Mouse (Mus musculus): ENCODE measurements around the gene Zswim4. TPM values are rescaled to one million over a fixed set of nuclear protein-coding genes. Genes with fewer than 3 reads are reported as not detected.

Zswim4 gene
- total RNA-seq, 2 experiments from 2014 or later: 6.6 to 7.2 TPM

GRCm38 (mm10) chr8:84200652-84201544, 36.0 kb downstream of the Zswim4 start:
- peak; percentile 84 for DNase-seq (ENCODE audit: low spot score)

- no peak for DNase-seq (ENCODE audit: low spot score)
Measured at GRCm38 (mm10) chr8:84200126-84200555, 36.7 kb downstream of the Zswim4 start.

DNA sequence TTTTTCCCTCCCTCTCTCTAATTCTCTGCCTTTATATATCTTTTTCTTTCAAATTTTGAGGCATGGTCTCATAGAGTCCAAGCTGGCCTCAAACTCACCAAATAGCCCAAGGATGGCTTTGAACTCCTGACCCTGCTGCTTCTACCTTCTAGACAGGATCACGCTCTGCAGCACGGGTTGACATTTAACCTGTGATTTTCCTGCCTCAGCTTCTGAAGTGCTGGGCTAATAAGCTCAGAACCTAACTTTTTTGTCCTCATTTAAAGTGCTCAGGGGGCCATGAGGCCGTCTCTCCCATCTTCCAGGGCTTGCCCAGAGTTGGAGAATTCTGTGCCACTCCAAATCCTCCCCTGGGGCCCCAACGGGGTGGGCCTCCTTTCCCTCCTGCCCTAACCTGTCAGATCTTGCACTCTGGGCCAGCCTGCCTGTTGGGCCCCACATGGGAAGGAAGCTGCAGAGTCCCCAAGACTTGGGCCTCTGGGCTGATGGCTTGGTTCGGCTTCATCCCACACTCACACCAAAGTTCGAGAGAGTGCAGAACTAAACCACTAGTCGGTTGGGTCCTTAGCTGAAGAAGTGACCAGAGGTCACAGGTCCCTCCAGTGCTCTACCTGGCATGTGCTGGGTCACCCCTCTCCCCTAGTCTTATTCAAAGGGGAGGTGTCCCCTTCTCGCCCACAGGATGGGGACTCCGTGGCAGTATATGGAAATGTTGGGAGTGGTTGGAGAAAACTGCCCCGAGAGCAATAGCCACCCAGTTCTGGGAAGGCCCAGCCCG, 37.3 kb downstream of the Zswim4 start:
- no peak for DNase-seq (ENCODE audit: low spot score)

- DNase-seq (ENCODE audit: low spot score): no peak
Measured at GRCm38 (mm10) chr8:84198871-84199270, 38.0 kb downstream of the Zswim4 start.

DNA sequence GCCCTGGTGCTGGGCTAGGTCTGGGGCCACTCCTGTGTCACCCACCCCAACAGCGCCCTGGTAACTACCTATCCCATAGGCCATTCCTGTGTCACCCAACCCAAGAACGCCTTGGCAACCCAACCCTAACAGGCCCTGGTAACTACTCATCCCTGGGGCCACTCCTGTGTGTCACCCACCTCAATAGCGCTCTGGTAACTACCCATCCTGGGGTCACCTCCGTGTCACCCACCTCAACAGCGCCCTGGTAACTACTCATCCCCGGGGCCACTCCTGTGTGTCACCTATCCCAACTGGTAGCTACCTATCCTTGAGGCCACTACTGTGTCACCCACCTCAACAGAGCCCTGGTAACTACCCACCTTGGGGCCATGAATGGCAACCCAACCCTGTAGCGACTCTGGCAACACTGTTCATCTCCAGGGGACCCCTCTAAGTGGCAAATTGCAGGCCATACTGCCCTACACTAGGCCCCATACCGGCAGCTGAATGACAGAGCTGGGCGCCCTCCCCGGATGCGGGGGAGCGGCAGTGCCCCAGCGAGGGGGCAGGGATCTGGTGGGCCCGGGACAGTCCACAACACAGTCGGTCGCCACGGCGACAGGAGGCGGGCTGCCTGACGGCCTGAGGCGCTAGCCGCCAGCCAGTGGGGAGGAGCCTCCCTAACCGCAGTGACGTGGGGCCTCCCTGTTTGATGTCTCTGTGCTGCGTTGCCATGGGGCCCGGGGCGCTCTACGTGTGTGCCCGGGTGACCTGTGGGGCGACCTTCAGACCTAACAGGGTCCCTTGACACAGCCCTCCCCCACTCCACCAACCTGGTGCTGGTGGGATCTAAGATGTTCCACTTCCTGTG, 38.7 kb downstream of the Zswim4 start:
- DNase-seq (ENCODE audit: low spot score): peak; percentile 92

GRCm38 (mm10) chr8:84197141-84197921, 39.5 kb downstream of the Zswim4 start:
- DNase-seq (ENCODE audit: low spot score): peak; percentile 90

DNA sequence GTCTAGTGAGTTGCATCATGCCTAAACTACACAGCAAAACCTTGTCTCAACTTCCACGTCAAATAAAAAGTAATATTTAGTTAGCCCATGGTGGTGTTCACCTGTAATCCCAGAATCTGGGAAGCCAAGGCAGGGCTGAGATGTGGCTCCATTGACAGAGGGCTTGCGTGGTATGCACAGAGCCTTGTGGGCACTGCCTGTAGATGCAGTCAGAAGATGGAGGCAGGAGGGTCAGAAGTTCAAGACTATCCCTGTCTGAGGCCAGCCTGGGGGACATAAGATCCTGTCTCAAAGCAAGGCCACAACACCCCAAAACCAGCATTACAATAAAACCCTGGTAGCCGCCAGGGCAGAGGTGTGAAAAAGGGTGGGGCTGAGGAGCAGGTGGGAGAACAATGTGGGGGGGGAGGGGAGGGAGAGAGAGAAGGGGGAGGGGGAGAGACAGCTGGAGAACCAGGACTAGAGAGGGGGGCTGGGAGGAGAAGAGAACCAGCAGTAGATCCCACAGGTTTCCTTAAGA, 42.6 kb downstream of the Zswim4 start:
- no peak for DNase-seq (ENCODE audit: low spot score)

DNA sequence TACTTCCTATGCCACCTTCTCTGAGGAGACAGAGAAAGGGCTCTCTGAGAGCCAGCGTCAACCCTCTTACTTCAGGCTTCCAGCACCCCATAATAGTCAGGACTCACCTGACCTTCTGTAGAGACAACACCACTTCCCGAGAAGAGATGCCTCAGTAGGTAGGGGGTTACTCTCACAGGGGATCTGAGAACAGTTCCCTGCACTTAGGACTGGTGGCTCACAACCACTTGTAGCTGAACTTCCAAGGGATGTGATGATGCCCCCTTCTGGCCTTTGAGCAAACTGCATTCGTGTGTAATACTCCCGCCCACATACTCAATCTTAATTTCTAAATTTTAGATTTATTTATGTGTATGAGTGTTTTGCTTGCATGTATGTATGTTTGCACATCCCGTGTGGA, 43.3 kb downstream of the Zswim4 start:
- no peak for DNase-seq (ENCODE audit: low spot score)

- no peak for DNase-seq (ENCODE audit: low spot score)
Measured at GRCm38 (mm10) chr8:84193161-84193560, 43.7 kb downstream of the Zswim4 start.

DNA sequence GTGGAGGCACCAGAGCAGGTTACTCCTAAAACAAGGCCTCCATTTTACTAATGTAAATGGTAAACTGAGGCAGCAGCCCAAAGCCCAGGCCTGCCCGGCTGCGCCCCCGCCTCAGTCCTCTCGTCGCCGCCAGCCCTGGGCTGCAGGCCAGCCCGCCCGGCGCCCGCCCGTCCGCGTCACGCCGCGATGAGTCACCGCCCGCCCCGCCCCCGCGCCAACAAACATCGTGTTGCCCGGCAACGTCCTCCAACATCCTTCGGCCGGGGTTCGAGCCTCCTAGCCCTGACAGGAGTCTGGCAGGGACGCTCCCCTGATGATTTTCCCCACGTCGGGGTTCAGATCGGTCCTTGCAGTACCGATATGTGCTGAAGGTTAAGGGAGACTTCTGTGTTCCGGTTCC, 44.3 kb downstream of the Zswim4 start:
- DNase-seq (ENCODE audit: low spot score): peak; percentile 84

GRCm38 (mm10) chr8:84192023-84192422, 44.8 kb downstream of the Zswim4 start:
- peak; percentile 87 for DNase-seq (ENCODE audit: low spot score)

DNA sequence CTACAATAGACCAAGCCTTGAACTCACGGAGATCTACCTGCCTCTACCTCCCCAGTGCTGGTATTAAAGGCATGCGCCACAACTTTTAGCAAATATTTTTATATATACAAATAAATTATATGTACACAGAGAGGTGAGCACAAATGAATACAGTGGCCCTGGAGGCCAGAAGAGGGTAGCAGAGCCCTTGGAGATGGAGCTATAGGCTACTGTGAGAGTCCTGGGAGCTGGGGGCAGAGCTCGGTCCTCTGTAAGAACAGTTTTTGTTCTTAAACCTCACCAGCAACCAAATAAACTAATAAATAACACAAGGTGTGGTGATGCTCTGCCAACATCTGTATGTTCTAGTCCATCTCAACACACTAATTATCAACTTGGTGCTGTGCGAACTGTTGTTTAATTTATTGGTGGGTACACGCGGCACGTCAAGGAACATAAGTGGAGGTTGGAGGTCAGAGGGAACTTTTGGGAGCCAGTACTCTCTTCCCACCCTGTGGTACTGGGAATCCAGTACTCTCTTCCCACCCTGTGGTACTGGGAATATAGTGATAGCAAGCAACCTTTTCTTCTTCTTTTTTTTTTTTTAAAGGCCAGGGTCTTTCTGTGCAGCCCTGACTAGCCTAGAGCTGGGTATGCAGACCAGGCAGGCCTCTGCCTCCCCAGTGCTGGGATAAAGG, 46.5 kb downstream of the Zswim4 start:
- DNase-seq (ENCODE audit: low spot score): no peak

DNA sequence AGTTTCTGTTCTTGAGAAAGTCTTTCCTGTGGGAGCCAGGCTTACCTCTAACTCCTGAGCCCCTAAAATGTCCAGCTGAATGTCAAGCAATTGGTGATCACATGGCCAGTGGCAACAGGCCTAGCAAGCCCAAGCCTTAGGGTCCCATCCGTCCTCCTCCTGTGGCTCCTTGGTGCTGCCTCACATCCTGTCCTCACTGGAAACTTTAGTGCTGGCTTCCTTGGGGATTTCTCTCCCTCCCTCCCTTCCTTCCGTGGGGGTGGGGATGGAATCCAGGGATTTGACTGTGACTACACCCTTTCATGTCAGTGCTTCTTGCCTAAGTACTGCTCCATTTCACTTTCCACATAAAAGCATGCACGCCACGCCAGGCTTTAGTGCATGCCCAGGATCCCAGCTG, 47.3 kb downstream of the Zswim4 start:
- DNase-seq (ENCODE audit: low spot score): peak; percentile 72

DNA sequence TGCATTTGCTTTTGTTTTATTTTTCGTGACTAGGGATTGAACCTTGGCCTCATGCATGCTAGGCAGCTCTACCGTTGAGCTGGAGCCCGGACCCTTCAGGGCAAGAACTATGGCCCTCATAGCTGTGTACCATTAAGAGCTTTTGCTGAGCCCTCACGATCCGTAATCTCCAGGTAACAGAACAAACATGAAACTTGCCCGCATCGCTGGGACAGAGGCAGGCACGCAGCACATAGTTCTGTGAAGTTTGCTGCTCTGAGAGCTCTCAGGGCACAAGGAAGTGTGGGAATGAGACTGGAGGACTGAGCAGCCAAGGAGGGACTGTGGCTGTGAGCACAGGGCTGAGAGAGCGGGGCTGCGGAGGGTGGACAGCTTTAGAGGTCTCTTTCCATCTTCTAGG, 48.2 kb downstream of the Zswim4 start:
- DNase-seq (ENCODE audit: low spot score): no peak

- peak; percentile 61 for DNase-seq (ENCODE audit: low spot score)
Measured at GRCm38 (mm10) chr8:84187065-84187755, 49.6 kb downstream of the Zswim4 start.

- DNase-seq (ENCODE audit: low spot score): peak; percentile 82
Measured at GRCm38 (mm10) chr8:84186547-84186946, 50.3 kb downstream of the Zswim4 start.

- DNase-seq (ENCODE audit: low spot score): no peak
Measured at GRCm38 (mm10) chr8:84185117-84185516, 51.7 kb downstream of the Zswim4 start, which contains the start of gene Nanos3. Nanos3 (minus strand) TSS chr8:84185217.

- no peak for DNase-seq (ENCODE audit: low spot score)
Measured at GRCm38 (mm10) chr8:84184085-84185043, 52.5 kb downstream of the Zswim4 start.

Data from gastrocnemius, adult 18-20 months (tissue).